Mouse (Mus musculus): ENCODE measurements around the gene Kifc5b.

The Kifc5b gene

DNA sequence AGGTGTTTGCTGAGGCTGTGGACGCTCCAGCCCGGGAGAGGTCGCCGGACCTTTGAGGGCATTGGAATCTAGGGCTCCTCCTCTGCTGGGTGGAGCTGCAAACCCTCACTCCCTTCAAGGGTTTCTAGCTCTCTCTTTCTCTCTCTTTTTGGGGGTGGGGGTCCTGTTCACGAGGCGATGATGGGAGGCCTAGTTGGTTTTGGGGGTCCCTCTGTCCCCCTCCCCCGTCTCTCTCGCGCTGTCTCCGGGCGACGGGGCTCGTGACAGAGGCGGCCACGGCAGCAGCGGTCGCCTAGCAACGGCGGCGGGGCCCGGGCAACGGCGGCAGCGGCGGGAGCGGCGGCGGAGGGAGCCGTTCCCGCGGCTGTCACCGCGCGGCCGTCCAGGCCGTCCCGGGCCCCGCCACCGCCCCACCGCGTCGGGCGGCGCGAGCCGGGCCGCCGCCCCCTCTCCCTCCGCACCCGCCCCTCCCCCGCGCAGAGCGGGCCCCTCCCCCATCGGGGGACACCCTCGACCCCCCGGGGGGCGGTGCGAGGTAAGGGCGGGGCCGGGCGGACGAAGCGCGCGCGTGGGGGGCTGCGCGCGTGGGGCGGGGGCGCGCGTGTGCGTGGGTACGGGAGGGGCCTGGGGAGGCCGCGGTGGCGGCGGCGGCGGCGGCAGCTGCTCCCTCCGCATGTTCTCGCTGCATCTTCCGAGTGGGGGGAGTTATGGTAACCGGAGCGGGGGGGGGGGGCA, 31.6 kb downstream of the Kifc5b start:
- peak; percentile 60 for DNase-seq

- no peak for DNase-seq
These were observed 32.2 kb downstream of the Kifc5b start for GRCm38 (mm10) chr17:26949051-26949577.

DNA sequence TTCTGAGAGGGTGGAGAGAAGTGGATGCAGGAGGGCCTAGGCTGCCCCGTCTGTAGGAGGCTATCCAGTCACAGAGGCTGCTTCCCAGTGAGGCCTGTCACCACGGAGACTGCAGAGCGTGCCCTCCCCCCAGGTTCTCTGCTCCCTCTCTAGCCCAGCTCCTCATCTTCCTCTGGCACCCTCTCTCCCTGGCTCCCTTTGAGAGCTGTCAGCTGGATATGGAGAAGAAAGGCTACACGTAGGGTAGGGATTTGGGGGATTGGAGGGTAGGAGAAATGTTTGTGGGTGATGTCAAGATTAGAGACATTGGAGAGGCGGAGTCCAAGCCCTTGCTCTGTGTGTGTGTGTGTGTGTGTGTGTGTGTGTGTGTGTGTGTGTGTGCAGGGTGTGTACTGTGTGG, 33.0 kb downstream of the Kifc5b start:
- no peak for DNase-seq

GRCm38 (mm10) chr17:26950560-26951288, 33.8 kb downstream of the Kifc5b start:
- no peak for DNase-seq

DNA sequence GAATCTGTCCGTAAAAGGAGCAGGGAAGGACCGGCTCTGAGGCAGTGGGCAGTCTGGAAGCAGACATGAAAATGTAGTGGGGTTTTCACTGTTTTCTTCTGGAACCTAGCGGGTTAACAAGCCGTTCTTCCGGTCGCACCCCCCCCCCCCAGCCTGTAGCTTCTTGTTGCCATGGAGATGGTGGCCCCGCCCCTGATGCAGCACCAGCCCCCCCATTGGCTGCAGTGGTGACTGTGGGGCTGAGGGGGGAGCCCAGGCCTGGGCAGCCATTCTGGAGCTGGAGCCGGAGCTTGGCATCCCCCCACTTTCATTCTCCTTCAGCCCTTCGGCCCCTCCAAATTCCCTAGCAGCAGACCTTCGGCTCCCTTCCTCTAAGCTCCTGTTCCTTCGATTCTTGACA, 34.5 kb downstream of the Kifc5b start:
- peak; percentile 78 for DNase-seq

DNA sequence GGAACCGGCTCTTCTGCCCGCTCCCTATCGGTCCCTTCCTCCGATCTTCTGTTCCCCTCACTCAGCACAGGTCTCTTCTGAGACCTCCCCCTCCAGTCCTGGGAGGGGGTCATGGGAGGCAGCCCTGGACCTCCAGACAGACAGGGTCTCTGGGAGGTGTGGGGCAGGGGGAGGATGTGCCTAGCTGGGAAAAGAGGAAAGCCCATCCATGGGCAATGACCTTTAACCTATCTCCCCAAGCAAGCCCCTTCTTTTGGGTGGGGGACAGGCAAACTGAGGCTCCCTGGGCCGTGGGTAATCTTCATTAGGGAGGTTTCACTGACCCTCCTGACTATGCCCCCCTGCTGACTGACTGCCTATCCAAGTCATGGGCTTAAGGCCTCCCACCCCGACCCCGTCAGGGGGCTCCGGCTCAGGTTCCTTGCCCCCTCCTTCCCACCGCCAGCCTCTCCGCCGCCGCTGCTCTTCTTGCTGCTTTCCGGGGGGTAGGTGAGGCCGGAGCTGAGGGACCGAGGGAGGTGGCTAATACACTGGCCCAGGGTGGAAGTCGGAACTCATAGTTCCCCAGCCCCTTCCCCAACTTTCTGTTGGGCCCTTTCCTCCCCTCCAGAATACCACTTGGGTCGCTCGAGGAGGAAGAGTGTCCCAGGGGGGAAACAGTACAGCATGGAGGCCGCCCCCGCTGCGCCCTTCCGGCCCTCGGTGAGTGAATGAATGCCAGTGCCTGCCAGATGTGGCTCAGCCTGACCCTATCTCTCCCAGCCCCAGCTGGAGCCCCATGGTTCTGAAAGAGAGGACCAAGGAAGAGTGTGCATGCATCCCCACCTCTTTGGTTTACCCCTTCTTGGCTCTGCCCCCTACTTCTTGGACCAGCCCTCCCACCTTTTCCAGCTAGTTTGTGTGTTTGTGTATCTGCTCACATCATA, 35.3 kb downstream of the Kifc5b start:
- DNase-seq: no peak

DNA sequence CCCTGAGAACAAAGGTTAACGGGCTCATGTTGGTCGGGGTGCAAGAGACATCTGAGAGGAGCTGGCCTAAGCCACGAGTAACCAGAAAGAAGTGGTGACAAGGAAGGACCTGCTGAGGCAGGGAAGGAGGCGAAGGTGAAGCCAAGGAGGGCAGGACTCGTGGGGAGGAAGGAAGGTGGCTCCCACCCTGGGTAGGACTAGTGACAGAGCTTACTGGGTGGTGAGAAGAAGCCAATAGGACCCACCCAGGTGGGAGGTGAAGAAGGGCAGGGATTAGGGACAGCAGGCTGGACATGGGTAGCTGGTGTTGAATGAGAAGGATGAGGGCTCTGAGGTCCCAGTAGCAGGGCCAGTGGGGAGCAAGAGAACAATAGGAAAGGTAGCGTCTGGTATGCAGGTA, 36.3 kb downstream of the Kifc5b start:
- DNase-seq: no peak

DNA sequence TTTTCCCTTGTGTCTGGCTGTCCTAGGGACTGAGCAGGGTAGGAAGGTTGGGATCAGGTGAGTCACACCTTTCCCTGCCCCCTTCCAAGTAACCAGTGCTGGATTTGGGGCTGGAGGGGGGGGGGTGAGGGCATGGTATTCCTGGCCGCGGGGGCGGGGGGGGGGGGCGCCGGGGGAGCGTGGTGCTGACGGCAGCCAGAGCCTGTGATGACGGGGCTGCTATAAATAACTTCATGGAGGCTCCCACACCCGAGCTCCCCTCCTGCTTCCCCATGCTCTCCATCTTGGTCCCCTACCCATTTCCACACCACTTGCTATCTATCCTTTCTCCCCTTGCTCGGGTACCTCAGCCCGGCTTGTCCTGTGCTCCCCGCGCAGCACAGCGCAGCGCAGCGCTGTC, 36.8 kb downstream of the Kifc5b start:
- DNase-seq: no peak

DNA sequence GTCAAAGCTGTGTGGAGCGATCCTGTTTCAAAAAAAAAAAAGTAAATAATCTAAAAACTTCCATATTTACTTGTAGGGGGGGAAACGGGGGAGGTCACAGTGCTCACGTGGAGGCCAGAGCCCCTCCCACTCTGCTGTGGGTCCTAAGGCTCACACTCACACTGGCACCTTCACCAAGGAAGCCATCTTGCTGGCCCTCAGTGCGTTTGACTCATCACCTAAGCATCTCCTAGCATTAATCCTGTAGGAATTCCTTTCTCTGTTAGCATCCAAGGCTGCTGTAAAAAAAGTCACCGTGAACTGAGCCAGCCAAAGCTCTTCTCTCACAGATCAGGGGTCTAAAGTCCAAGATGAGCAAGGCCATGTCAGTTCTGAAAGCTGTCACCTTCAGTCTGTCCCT, 39.4 kb downstream of the Kifc5b start:
- no peak for DNase-seq

- no peak for DNase-seq
These were observed 40.0 kb downstream of the Kifc5b start for GRCm38 (mm10) chr17:26956895-26957294.

DNA sequence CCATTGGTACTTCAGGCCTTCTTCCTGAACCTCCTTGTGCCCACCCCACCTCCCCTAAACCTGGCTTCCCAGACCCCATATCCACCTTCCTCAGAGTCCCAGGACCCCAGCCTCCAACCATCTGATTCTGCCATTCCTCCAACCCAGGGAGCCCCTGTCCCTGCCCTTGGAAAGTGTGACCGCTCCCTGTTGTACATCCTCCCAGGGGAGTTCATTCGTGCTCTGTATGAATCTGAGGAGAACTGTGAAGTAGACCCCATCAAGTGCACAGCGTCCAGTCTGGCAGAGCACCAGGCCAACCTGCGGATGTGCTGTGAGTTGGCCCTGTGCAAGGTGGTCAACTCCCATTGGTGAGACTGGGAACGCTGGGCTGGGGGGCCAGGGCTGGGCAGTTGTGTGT, 41.0 kb downstream of the Kifc5b start:
- DNase-seq: no peak

GRCm38 (mm10) chr17:26958880-26959279, 42.0 kb downstream of the Kifc5b start:
- no peak for DNase-seq

GRCm38 (mm10) chr17:26959815-26960214, 42.9 kb downstream of the Kifc5b start:
- no peak for DNase-seq

- no peak for DNase-seq
These were observed 44.8 kb downstream of the Kifc5b start for GRCm38 (mm10) chr17:26961572-26962240.

- DNase-seq: no peak
These were observed 50.1 kb downstream of the Kifc5b start for GRCm38 (mm10) chr17:26966993-26967392.

GRCm38 (mm10) chr17:26967477-26967876, 50.6 kb downstream of the Kifc5b start:
- no peak for DNase-seq

- DNase-seq: no peak
These were observed 51.3 kb downstream of the Kifc5b start for GRCm38 (mm10) chr17:26968200-26968611.

DNA sequence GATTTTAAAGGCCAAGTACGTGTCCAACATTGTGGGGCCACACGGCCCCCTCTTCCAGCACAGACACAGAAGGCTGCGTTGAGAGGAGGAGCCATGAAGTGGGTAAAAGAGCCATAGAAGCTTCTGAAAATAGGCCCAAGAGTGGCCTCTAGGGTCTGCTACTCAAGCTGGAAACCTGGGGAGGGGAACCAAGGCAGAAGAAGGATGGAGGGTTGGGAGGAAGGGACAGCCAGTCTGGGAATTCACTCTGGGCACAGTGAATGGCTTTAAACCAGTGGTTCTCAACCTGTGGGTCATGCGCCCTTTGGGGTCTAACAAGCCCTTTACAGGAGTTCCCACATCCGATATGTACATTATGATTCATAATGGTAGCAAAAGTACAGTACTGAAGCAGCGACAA, 52.4 kb downstream of the Kifc5b start:
- DNase-seq: no peak

DNA sequence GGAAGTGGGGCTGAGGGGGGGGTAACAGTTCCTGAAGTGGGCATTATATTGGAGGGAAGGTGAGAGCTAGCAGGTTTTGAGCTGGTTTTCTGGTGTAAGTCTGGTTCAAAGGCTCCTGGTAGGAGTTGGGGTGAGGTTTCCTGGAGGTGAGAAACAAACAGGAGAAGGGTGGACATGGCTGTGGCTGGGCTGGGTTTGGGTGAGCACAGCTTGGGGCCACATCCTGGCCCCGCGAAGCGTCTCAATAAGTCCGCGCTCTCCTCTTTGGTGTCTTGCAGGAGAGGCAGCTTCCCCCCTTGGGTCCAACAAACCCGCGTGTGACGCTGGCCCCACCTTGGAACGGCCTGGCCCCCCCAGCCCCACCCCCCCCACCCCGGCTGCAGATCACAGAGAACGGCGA, 53.3 kb downstream of the Kifc5b start:
- no peak for DNase-seq

GRCm38 (mm10) chr17:26971247-26971905, 54.5 kb downstream of the Kifc5b start:
- no peak for DNase-seq

GRCm38 (mm10) chr17:26972107-26972506, 55.2 kb downstream of the Kifc5b start:
- no peak for DNase-seq

Measured in lung, postnatal 14 days (tissue).